Mouse (Mus musculus): ENCODE data around the gene BC035947. TPM values are rescaled to one million over a fixed set of nuclear protein-coding genes. Genes with fewer than 3 reads are reported as not detected.
"Not testable (repeated sequence)": the region's sequence is repeated elsewhere in the genome, so short reads cannot be mapped to it uniquely, and the experiment has no call there.

BC035947 gene
- polyA plus RNA-seq (2015; fragmentation: Nextera tagmentation; extraction: Ambion mirVana), result 0.49 and 0.70 TPM in 2 replicates

DNA sequence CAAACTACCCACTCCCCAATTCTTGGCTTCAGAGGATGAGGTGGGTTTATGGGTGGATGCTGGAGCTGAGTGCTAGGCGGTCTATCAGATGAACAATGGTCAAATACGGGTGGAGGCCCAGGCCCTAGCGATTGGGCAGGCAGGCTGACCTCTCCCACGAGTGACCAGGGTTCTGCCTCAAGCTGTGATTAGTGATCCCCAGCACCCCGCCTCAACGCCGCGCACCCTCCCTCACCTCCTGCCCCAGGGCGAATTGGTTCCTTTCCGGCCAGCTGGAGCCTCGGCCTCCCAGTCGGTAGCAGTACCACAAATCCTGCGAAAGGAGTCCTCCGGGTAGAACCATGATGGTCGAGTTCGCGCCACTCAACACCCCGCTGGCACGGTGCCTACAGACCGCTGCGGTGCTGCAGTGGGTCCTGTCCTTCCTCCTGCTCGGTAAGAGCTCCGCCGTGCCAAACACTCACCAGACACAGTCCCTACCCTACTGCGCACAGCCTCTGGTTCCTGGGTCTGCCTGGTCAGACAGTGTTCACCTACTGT lies at the start of gene BC035947:
Gene BC035947 (minus strand): TSS at position 538 of the 540 bp plus-strand sequence.
- H3K9ac ChIP-seq, result no peak within 1 kb of the TSS
- H3K9me3 ChIP-seq (replicated peaks), result no peaks in the 10 kb centered on the region
- no peaks in the 10 kb centered on the region for H3K27me3 ChIP-seq
- peak within 1 kb of the TSS; percentile 53 for H3K4me2 ChIP-seq (replicated peaks)
- 0 out of 2 replicates have a peak, but pooled peaks cover 4% of the 10 kb centered on the region for H3K4me1 ChIP-seq
- WGBS, result 4% methylated on average over 25 of the region's 25 CpGs
- H3K4me3 ChIP-seq (replicated peaks), result peak within 1 kb of the TSS; percentile 27
- ATAC-seq (ENCODE audit: insufficient number of reproducible peaks, low FRiP score, low TSS enrichment, low read depth), result peak; percentile 72; the same call in 1 of the 2 replicates
- no peaks in the 10 kb centered on the region for H3K36me3 ChIP-seq
- H3K27ac ChIP-seq (replicated peaks), result no peak within 1 kb of the TSS

DNA sequence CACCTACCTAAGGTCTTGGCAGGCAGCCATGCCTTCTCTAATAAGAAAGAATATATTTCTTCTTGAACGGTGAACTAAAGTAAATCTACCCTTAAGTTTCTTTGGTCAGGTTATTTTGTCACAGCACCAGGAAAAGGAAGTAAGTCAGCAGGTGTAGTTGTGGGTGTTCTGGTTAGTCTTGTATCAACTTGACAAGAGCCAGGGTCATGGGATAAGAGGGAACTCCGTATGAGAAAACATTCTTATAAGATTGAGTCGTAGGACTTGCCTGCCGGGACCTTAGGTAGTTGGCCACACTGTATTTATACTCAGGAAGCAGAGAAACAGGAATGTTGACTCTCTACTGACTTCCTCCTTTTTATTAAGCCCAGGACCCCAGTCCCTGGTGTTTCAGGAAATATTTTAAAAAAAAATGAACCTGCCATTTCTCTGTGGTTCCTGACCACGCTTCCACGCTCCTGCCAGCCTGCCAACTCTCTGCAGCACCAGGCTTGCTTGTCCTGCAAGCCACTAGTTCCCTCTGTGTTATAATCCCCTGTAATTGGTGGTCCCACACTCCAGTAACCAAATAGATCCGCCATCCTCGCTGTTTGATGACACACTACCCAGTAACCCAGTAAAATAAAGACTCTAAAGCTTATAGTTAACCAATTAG lies 42.2 kb upstream of the BC035947 start:
- ATAC-seq (ENCODE audit: insufficient number of reproducible peaks, low FRiP score, low TSS enrichment, low read depth), result no peak
- H3K9me3 ChIP-seq (replicated peaks), result no peaks in the 10 kb centered on the region
- no peaks in the 10 kb centered on the region for H3K36me3 ChIP-seq
- WGBS, result 62% methylated on average over 8 of the region's 8 CpGs
- H3K4me1 ChIP-seq, result no peaks in the 10 kb centered on the region
- H3K27ac ChIP-seq (replicated peaks), result no peak overlapping the region
- no peak overlapping the region for H3K9ac ChIP-seq
- H3K27me3 ChIP-seq, result no peaks in the 10 kb centered on the region
- H3K4me3 ChIP-seq (replicated peaks), result no peak overlapping the region
- H3K4me2 ChIP-seq (replicated peaks), result no peak overlapping the region

GRCm38 (mm10) chr1:78548961-78549360 lies 37.0 kb upstream of the BC035947 start:
- no peak overlapping the region for H3K9ac ChIP-seq
- H3K4me3 ChIP-seq (replicated peaks), result no peak overlapping the region
- no peaks in the 10 kb centered on the region for H3K9me3 ChIP-seq (replicated peaks)
- no peaks in the 10 kb centered on the region for H3K36me3 ChIP-seq
- no peaks in the 10 kb centered on the region for H3K4me1 ChIP-seq
- no peaks in the 10 kb centered on the region for H3K27me3 ChIP-seq
- no peak overlapping the region for H3K27ac ChIP-seq (replicated peaks)
- 38% methylated on average over 6 of the region's 6 CpGs for WGBS
- no peak overlapping the region for H3K4me2 ChIP-seq (replicated peaks)
- no peak for ATAC-seq (ENCODE audit: insufficient number of reproducible peaks, low FRiP score, low TSS enrichment, low read depth)

DNA sequence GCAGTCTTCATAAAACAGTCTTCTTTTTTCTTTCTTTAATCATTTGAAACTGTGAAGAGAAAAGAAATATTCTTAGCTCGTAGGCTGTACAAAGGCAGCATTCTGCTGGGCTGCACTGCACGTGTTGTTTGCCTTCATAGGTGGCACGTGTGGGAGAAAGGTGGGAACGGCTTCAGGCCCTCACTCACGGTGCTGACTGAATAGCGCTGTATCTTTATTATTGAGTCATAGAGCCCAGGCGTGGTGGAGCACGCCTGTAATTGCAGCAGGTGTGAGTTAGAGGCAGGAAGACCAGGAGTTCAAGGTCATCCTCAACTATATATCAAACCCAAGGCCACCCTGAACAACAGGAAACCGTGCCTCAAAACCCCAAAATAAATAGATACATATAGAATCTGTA lies 34.3 kb upstream of the BC035947 start:
- H3K9me3 ChIP-seq (replicated peaks), result no peaks in the 10 kb centered on the region
- 71% methylated on average over 9 of the region's 9 CpGs for WGBS
- H3K9ac ChIP-seq, result no peak overlapping the region
- H3K27me3 ChIP-seq, result no peaks in the 10 kb centered on the region
- no peaks in the 10 kb centered on the region for H3K36me3 ChIP-seq
- H3K4me1 ChIP-seq, result no peaks in the 10 kb centered on the region
- no peak for ATAC-seq (ENCODE audit: insufficient number of reproducible peaks, low FRiP score, low TSS enrichment, low read depth)
- no peak overlapping the region for H3K4me3 ChIP-seq (replicated peaks)
- H3K27ac ChIP-seq (replicated peaks), result no peak overlapping the region
- H3K4me2 ChIP-seq (replicated peaks), result no peak overlapping the region

GRCm38 (mm10) chr1:78543631-78544030 lies 31.7 kb upstream of the BC035947 start:
- not testable (repeated sequence) for H3K27me3 ChIP-seq; H3K4me2 ChIP-seq (replicated peaks); H3K4me3 ChIP-seq (replicated peaks); H3K27ac ChIP-seq (replicated peaks); H3K9ac ChIP-seq; ATAC-seq (ENCODE audit: insufficient number of reproducible peaks, low FRiP score, low TSS enrichment, low read depth); H3K9me3 ChIP-seq (replicated peaks); H3K36me3 ChIP-seq
- 80% methylated on average over 1 of the region's 1 CpGs for WGBS
- peaks cover 15% of the 10 kb centered on the region for H3K4me1 ChIP-seq

GRCm38 (mm10) chr1:78539166-78539565 lies 27.2 kb upstream of the BC035947 start:
- peaks cover 30% of the 10 kb centered on the region for H3K4me1 ChIP-seq
- no peak overlapping the region for H3K4me3 ChIP-seq (replicated peaks)
- no peak for ATAC-seq (ENCODE audit: insufficient number of reproducible peaks, low FRiP score, low TSS enrichment, low read depth)
- no peak overlapping the region for H3K9ac ChIP-seq
- 44% methylated on average over 6 of the region's 6 CpGs for WGBS
- no peak overlapping the region for H3K27ac ChIP-seq (replicated peaks)
- H3K36me3 ChIP-seq, result no peaks in the 10 kb centered on the region
- no peak overlapping the region for H3K4me2 ChIP-seq (replicated peaks)
- H3K27me3 ChIP-seq, result 0 out of 2 replicates have a peak, but pooled peaks cover 4% of the 10 kb centered on the region
- no peaks in the 10 kb centered on the region for H3K9me3 ChIP-seq (replicated peaks)

DNA sequence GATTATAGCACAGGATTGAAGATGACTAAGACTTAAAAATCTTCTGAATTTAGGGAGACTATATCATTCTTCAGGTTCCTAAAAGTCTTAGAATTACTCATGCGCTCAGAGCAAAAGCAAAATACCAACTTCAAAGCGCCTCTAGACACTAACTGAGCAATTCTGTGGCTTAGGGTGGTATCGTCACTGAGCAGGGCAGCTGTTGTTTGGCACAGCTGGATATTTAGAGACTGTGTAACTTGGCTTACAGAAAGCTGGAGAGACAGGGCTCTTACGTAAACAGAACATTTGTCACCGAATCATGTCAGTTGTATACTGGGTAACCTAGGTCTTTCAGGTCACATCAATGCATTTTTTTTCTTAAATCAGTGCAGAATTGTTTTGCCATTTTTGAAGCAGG lies 26.4 kb upstream of the BC035947 start:
- no peak for ATAC-seq (ENCODE audit: insufficient number of reproducible peaks, low FRiP score, low TSS enrichment, low read depth)
- WGBS, result 48% methylated on average over 5 of the region's 5 CpGs
- H3K4me2 ChIP-seq (replicated peaks), result peak overlapping the region; percentile 79; the same call in 1 of the 2 replicates

DNA sequence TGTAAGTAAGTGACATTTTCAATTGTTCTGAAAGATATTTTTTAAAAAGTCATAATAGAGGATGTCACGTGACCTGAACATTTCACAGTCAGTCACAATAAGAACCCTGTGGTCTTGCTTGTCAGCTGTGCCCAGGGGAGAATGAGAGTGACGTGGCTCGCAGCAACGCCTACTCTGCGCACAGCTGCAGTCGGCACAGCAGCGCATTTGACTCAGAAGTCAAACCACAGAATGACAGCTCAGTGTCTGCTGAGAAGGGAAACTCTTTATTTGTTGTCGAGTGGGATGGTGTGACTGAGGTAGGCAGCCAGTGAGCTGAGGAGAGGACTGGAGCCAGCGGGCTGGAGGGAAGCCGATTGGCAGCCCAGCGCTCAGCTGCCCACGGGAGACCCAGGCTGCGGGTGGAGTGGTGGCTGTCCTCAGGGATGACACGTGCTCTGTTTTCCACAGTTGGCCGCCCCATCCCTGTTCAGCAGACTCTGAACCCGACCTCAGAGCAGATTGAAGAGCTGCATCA lies 25.6 kb upstream of the BC035947 start:
- peak overlapping the region; percentile 79 for H3K4me2 ChIP-seq (replicated peaks)
- H3K9ac ChIP-seq, result 0 out of 2 replicates have a peak overlapping the region, but pooled peaks have one; percentile 28
- H3K9me3 ChIP-seq (replicated peaks), result no peaks in the 10 kb centered on the region
- peak overlapping the region; percentile 82 for H3K27ac ChIP-seq (replicated peaks)
- peak; percentile 86 for ATAC-seq (ENCODE audit: insufficient number of reproducible peaks, low FRiP score, low TSS enrichment, low read depth)
- peak overlapping the region; percentile 42 for H3K4me3 ChIP-seq (replicated peaks)
- 0 out of 2 replicates have a peak, but pooled peaks cover 4% of the 10 kb centered on the region for H3K27me3 ChIP-seq
- H3K4me1 ChIP-seq, result peaks cover 30% of the 10 kb centered on the region
- WGBS, result 9% methylated on average over 16 of the region's 16 CpGs
- no peaks in the 10 kb centered on the region for H3K36me3 ChIP-seq

More for the DNA sequence above, 26.4 kb upstream of the BC035947 start:
- Histone ChIP-seq H3K27ac (replicated peaks) (0 out of 2 replicates have a peak overlapping the region, but pooled peaks have one; percentile 9), H3K9me3 (replicated peaks) (no peaks in the 10 kb centered on the region), H3K36me3 (no peaks in the 10 kb centered on the region), H3K27me3 (0 out of 2 replicates have a peak, but pooled peaks cover 4% of the 10 kb centered on the region), H3K4me3 (replicated peaks) (no peak overlapping the region), H3K4me1 (peaks cover 30% of the 10 kb centered on the region), H3K9ac (no peak overlapping the region)

DNA sequence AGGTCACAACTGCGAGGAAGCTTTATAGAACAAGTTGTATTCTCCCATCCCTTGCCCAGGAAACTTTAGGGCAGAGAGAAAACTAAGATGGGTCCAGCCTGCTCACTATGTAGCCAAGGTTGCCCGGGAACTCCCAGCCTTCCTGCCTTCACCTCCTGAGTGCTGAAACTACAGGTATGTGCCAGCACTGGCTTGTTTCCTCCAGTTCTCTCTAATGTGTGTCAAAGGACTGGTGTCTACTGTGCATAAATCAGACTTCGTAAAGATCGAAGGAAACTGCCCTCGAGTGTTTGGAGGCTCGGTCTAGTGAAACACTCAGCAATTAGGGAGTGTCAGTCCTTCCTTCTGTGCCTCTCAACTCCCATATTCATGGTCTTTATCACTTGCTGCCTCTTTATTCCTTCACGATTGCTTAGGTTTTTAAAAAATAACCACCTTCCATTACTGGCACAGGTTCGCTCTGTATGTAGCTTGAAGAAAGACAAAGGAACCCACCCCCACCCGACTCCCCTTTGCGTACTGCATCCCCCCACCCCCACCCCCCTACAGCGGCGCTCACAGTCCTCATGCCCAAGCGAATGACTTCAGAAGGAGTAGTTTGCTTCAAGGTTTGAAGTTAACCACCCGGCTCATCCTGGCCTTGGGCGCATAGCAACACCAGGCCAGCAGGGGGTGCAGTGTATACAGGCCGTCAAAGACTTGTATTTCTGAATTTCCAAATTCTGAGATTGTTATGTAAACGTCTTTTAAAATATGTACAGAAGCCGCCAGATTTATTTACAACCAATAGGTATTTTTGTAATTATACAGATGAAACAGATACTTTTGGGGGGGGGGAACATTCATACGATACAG lies 24.6 kb upstream of the BC035947 start:
- H3K27ac ChIP-seq (replicated peaks), result no peak overlapping the region
- no peaks in the 10 kb centered on the region for H3K9me3 ChIP-seq (replicated peaks)
- 0 out of 2 replicates have a peak, but pooled peaks cover 4% of the 10 kb centered on the region for H3K27me3 ChIP-seq
- WGBS, result 30% methylated on average over 19 of the region's 19 CpGs
- H3K9ac ChIP-seq, result no peak overlapping the region
- ATAC-seq (ENCODE audit: insufficient number of reproducible peaks, low FRiP score, low TSS enrichment, low read depth), result no peak
- peak overlapping the region; percentile 79 for H3K4me2 ChIP-seq (replicated peaks)
- H3K4me1 ChIP-seq, result peaks cover 30% of the 10 kb centered on the region
- H3K36me3 ChIP-seq, result no peaks in the 10 kb centered on the region
- H3K4me3 ChIP-seq (replicated peaks), result peak overlapping the region; percentile 42

DNA sequence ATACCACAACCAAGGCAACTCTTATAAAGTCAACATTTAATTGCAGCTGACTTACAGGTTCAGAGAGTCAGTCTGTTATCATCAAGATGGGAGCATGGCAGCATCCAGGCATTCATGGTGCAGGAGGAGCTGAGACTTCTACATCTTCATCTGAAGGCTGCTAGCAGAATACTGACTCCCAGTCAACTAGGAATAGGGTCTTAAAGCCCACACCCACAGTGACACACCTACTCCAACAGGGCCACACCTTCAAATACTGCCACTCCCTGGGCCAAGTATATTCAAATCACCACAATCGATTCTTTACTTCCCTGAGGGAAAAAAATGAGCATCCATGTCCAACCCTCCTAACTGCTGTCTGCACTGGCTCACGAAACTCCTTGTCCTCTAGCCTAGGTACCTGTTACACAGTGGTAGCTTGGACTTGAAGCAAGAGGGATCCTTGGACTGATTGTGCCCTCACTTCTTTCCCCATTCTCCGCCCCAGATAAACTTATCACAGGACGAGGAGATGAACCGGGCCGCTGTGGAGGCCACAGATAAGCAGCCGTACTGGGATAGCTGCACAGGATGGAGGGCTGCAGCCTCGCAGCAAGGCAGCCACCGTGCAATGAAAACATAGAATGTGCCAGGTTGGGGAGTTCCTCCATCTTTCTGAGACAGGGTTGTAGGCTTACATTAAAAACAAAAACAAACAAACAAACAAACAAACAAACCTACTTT lies 22.6 kb upstream of the BC035947 start:
- WGBS, result 87% methylated on average over 9 of the region's 9 CpGs
- H3K4me1 ChIP-seq, result peaks cover 25% of the 10 kb centered on the region
- no peak for ATAC-seq (ENCODE audit: insufficient number of reproducible peaks, low FRiP score, low TSS enrichment, low read depth)
- H3K36me3 ChIP-seq, result no peaks in the 10 kb centered on the region
- no peak overlapping the region for H3K27ac ChIP-seq (replicated peaks)
- no peak overlapping the region for H3K4me2 ChIP-seq (replicated peaks)
- H3K9ac ChIP-seq, result no peak overlapping the region
- H3K9me3 ChIP-seq (replicated peaks), result no peaks in the 10 kb centered on the region
- no peak overlapping the region for H3K4me3 ChIP-seq (replicated peaks)
- H3K27me3 ChIP-seq, result 0 out of 2 replicates have a peak, but pooled peaks cover 4% of the 10 kb centered on the region
